Mouse (Mus musculus) layer of hippocampus, adult 6 months (tissue): ENCODE results near the gene B3gat1. TPM values are rescaled to one million over a fixed set of nuclear protein-coding genes. Genes with fewer than 3 reads are reported as not detected.

ENCODE experiments used
- long read RNA-seq, 2 experiments: library from polyadenylated mRNA; unstranded; transcript quantifications; one replicate each; pipeline ENCODE4 v2.0.0; 2019 to 2020
- polyA plus RNA-seq: library from polyadenylated mRNA; unstranded; fragments of <200 nt; fragmentation: Nextera tagmentation; gene quantifications from 2 replicates; pipeline ENCODE4 v1.2.3, GENCODE M21; 2021

The B3gat1 gene
- 39.0 and 66.8 TPM in 2 replicates for polyA plus RNA-seq
- long read RNA-seq, experiment 1, partial matches to known transcripts: 2 of 15 reads
- long read RNA-seq, experiment 1, other reads (novel, unspliced or antisense): 9 of 15 reads
- long read RNA-seq, experiment 2, transcript B3gat1-203 (7 exons, 2,021 nt): minor isoform, 5 of 25 reads
- long read RNA-seq, experiment 2, transcript B3gat1-204 (7 exons, 3,801 nt): minor isoform, 5 of 25 reads
- long read RNA-seq, experiment 2, transcript B3gat1-201 (6 exons, 1,665 nt): major isoform, 6 of 25 reads
- long read RNA-seq, experiment 2, partial matches to known transcripts: 3 of 25 reads
- long read RNA-seq, experiment 2, other reads (novel, unspliced or antisense): 5 of 25 reads

DNA sequence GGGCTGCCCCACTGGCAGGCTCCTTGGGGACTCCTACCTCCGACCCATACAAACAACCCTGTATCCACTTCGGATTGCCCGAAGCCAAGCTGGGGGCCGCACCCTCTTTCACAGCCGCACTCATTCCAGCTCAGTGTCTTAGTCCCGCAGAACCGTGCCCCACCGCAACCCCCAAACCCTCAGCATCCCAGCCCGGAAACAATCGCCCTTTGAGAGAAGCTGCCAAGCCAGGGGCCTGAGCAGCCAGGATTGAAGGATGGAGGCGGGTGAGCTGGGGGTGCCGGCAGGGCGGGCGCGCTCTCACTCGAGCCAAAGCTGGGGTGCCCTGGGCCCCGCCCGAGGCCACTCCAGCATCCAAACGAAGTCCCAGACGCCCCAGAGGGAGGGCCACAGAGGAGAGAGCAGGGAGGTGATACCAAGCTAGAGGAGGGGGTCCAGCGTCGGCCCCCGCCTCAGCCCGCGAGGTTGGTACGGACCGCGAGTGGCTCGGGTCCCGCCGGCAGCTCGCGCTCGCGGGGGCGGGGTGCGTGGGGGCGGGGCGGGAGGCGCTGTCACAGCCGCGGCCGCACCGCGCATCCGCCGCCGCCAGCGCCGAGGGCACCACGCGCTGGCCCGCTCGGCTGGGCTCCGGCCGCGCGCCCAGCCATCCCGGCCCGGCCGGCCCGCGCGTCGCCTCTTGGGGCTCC is at the start of gene B3gat1:
Gene B3gat1, plus strand, starts transcription at position 523 of the 686 bp plus-strand sequence.

DNA sequence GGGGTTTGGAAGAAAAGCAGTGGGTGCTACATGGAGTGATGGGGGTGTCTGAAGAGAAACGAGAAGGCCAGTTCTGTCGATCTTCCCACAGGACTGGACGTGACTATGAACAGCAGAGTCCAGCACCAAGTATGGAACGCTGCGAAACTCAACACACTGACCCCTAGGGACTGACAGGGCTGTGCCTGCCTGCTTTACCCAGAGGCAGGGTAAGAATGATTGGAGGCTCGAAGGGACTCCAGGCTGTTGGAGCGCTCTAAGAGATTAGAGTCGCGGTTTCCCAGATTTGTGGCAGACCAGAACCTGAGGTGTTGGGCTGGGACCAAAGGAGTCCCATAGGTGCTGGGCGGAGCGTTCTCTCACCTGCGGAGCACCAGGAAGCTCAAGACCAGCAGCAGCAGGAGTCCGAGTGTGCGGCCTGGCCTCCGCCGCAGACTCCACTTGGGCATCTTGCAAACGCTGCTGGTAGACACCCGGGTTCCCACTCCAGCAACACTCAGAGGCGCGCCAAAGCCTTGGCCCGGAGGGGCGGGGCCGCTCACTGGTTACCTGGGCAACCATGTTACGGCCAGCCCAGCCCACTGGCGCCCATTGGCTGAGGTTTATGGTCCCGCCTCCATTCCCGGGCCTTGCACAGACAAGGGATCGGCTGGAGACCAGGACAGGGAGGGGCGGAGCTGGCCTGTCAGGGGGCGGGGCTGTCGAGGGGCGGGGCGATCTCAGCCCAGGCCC is 72.6 kb downstream of the B3gat1 start, which contains the start of gene Glb1l2:
Gene Glb1l2, minus strand, starts transcription at position 534 of the 732 bp plus-strand sequence.

Other genes starting within 250 kb of the B3gat1 start
- gene Glb1l2, start 72.7 kb downstream of the B3gat1 start, polyA plus RNA-seq: 0.50 and 1.5 TPM in 2 replicates
- gene Glb1l3, start 127.2 kb downstream of the B3gat1 start, polyA plus RNA-seq: not detected in 2 replicates
- 0.15 and 0.25 TPM in 2 replicates for gene Gm1110, start 189.4 kb downstream of the B3gat1 start, polyA plus RNA-seq